Mouse (Mus musculus): ENCODE data around the gene Gm10260. TPM values are rescaled to one million over a fixed set of nuclear protein-coding genes. Genes with fewer than 3 reads are reported as not detected.

The Gm10260 gene
- total and polyA plus RNA-seq, 3 experiments, result 409 to 4,123 (median 3,111) TPM

- DNase-seq (ENCODE audit: low read depth, low spot score), result no peak
- no peaks in the 10 kb centered on the region for H3K4me1 ChIP-seq (ENCODE audit: control insufficient read depth in 1 of 2, insufficient read depth in 2 of 2, low read length in 2 of 2)
- no peak overlapping the region for H3K27ac ChIP-seq (ENCODE audit: control insufficient read depth, low read depth, low read length)
- H3K27me3 ChIP-seq (ENCODE audit: control insufficient read depth in 1 of 2, insufficient read depth in 2 of 2, low read length in 2 of 2), result no peaks in the 10 kb centered on the region
- H3K79me2 ChIP-seq (ENCODE audit: control insufficient read depth, insufficient read depth, low read length, poor library complexity), result no peaks in the 10 kb centered on the region
- TF ChIP-seq SMC3 (IDR thresholded peaks at IDR 0.05; ENCODE audit: low read depth, low read length), result no peak
- no peak for TF ChIP-seq KAT2A (conservative IDR thresholded peaks at IDR 0.05; ENCODE audit: low read depth, low read length)
- H3K9ac ChIP-seq (ENCODE audit: control insufficient read depth, low read depth, low read length, poor library complexity, severe bottlenecking), result no peak overlapping the region
- no peaks in the 10 kb centered on the region for H3K36me3 ChIP-seq (ENCODE audit: control insufficient read depth in 1 of 2, insufficient read depth in 2 of 2, low read length in 2 of 2)
- no peaks in the 10 kb centered on the region for H3K9me3 ChIP-seq (replicated peaks; ENCODE audit: insufficient read depth, low read length)
- H3K4me3 ChIP-seq (ENCODE audit: control insufficient read depth in 1 of 2, insufficient read depth in 1 of 2, low read depth in 2 of 2, low read length in 2 of 2), result no peak overlapping the region
Measured at GRCm38 (mm10) chr13:97725160-97725825, 35.1 kb downstream of the Gm10260 start.

- TF ChIP-seq POLR2A (IDR thresholded peaks at IDR 0.05; ENCODE audit: control insufficient read depth in 1 of 2, insufficient read depth in 1 of 2, low read depth in 1 of 2, low read length in 2 of 2, poor library complexity in 1 of 2), result no peak
- no peak for TF ChIP-seq RCOR1 (IDR thresholded peaks at IDR 0.05; ENCODE audit: low read depth, low read length)
- TF ChIP-seq UBTF (IDR thresholded peaks at IDR 0.05; ENCODE audit: borderline replicate concordance, insufficient read depth, low read depth, low read length), result no peak
- no peak for TF ChIP-seq NELFE (IDR thresholded peaks at IDR 0.05; ENCODE audit: low read depth, low read length)
- no peak for TF ChIP-seq ZC3H11A (IDR thresholded peaks at IDR 0.05; ENCODE audit: low read depth, low read length)
- no peak for TF ChIP-seq TAL1 (IDR thresholded peaks at IDR 0.05; ENCODE audit: low read length)
- TF ChIP-seq POLR2AphosphoS5 (IDR thresholded peaks at IDR 0.05; ENCODE audit: borderline replicate concordance, low read depth, low read length), result no peak
- TF ChIP-seq ELF1 (IDR thresholded peaks at IDR 0.05; ENCODE audit: low read depth, low read length), result no peak
- TF ChIP-seq GABPA (IDR thresholded peaks at IDR 0.05; ENCODE audit: low read depth, low read length), result no peak
- no peak for TF ChIP-seq ZNF384 (IDR thresholded peaks at IDR 0.05; ENCODE audit: low read depth, low read length)
- no peak for TF ChIP-seq USF1 (IDR thresholded peaks at IDR 0.05; ENCODE audit: low read depth, low read length)
- no peak for TF ChIP-seq USF2 (IDR thresholded peaks at IDR 0.05; ENCODE audit: borderline replicate concordance in 1 of 2, insufficient read depth in 1 of 2, low read depth in 1 of 2, low read length in 2 of 2)
- no peak for TF ChIP-seq MAX (IDR thresholded peaks at IDR 0.05; ENCODE audit: low read length)
- TF ChIP-seq ZKSCAN1 (IDR thresholded peaks at IDR 0.05; ENCODE audit: low read depth, low read length), result no peak
- TF ChIP-seq EP300 (IDR thresholded peaks at IDR 0.05; ENCODE audit: low read depth in 1 of 2, low read length in 2 of 2), result no peak
- no peak for TF ChIP-seq JUND (IDR thresholded peaks at IDR 0.05; ENCODE audit: low read depth, low read length)
- no peak for TF ChIP-seq MAFK (IDR thresholded peaks at IDR 0.05; ENCODE audit: borderline replicate concordance, low read depth, low read length)
- TF ChIP-seq MYC (IDR thresholded peaks at IDR 0.05; ENCODE audit: low read depth, low read length), result no peak
- TF ChIP-seq ZMIZ1 (IDR thresholded peaks at IDR 0.05; ENCODE audit: low read depth, low read length), result no peak
- Histone ChIP-seq H3K27ac (ENCODE audit: control insufficient read depth, low read depth, low read length) (no peak overlapping the region), H3K27me3 (ENCODE audit: control insufficient read depth in 1 of 2, insufficient read depth in 2 of 2, low read length in 2 of 2) (no peaks in the 10 kb centered on the region), H3K4me1 (ENCODE audit: control insufficient read depth in 1 of 2, insufficient read depth in 2 of 2, low read length in 2 of 2) (no peaks in the 10 kb centered on the region), H3K36me3 (ENCODE audit: control insufficient read depth in 1 of 2, insufficient read depth in 2 of 2, low read length in 2 of 2) (no peaks in the 10 kb centered on the region), H3K4me3 (ENCODE audit: control insufficient read depth in 1 of 2, insufficient read depth in 1 of 2, low read depth in 2 of 2, low read length in 2 of 2) (no peak overlapping the region), H3K9me3 (replicated peaks; ENCODE audit: insufficient read depth, low read length) (no peaks in the 10 kb centered on the region), H3K79me2 (ENCODE audit: control insufficient read depth, insufficient read depth, low read length, poor library complexity) (no peaks in the 10 kb centered on the region), H3K9ac (ENCODE audit: control insufficient read depth, low read depth, low read length, poor library complexity, severe bottlenecking) (no peak overlapping the region)
- DNase-seq (ENCODE audit: low read depth, low spot score), result no peak
Measured at GRCm38 (mm10) chr13:97724551-97724950, 35.9 kb downstream of the Gm10260 start.
